Mouse (Mus musculus) bone marrow, adult 2 months (tissue): ENCODE measurements around the gene Wdr18.

Experiments used
- CTCF ChIP-seq: fragments of 200-500 bp; IDR thresholded peaks from 2 replicates; pipeline ENCODE4 v1.5.1; 2011; ENCODE audit warnings: low read length, control low read depth; ENCODE audit not compliant: control insufficient read depth, insufficient read depth
- POLR2A ChIP-seq: fragments of 200-500 bp; IDR thresholded peaks from 2 replicates; pipeline ENCODE4 v1.6.1; 2011; ENCODE audit warnings: low read depth, mild to moderate bottlenecking, control low read depth, low read length, borderline replicate concordance; ENCODE audit not compliant: control insufficient read depth

GRCm38 (mm10) chr10:79991099-79991498, 31.1 kb downstream of the Wdr18 start:
- 0 out of 2 replicates have a peak, but pooled peaks have one; percentile 12 for TF ChIP-seq POLR2A
- no peak for TF ChIP-seq CTCF
